Mouse (Mus musculus) hindbrain, embryonic 11.5 days (tissue): ENCODE measurements around the gene Prmt7. TPM values are rescaled to one million over a fixed set of nuclear protein-coding genes. Genes with fewer than 3 reads are reported as not detected.

Experiments used
- ATAC-seq: fragments of 200-750 bp; cut with Nextera tagmentation; 2 replicates; pipeline ENCODE4 v1.8.0; 2017; ENCODE audit warnings: mild to moderate bottlenecking, moderate TSS enrichment, moderate library complexity; ENCODE audit not compliant: low FRiP score
- DNase-seq: peaks from one replicate; pipeline ENCODE4 v3.0.0-alpha.2; 2015; ENCODE audit warnings: low spot score
- H3K27ac ChIP-seq: fragments of 300-500 bp; sonication (generic); 2 replicates; pipeline ENCODE4 v1.5.1; 2014; ENCODE audit warnings: mild to moderate bottlenecking, low read depth, low read length
- H3K27me3 ChIP-seq: fragments of 300-500 bp; sonication (generic); 2 replicates; pipeline ENCODE4 v1.6.1; 2014; ENCODE audit warnings: mild to moderate bottlenecking, low read length, moderate library complexity, mixed read lengths; ENCODE audit not compliant: control insufficient read depth, insufficient read depth
- H3K36me3 ChIP-seq: fragments of 300-500 bp; sonication (generic); 2 replicates; pipeline ENCODE4 v1.6.1; 2014; ENCODE audit warnings: mild to moderate bottlenecking, low read length, moderate library complexity, mixed read lengths; ENCODE audit not compliant: control insufficient read depth, insufficient read depth
- H3K4me1 ChIP-seq: fragments of 300-500 bp; sonication (generic); replicated peaks from 2 replicates; pipeline ENCODE4 v1.6.1; 2014; ENCODE audit warnings: low read length, mixed read lengths; ENCODE audit not compliant: control insufficient read depth, insufficient read depth
- H3K4me2 ChIP-seq: fragments of 300-500 bp; sonication (generic); replicated peaks from 2 replicates; pipeline ENCODE4 v1.6.1; 2014; ENCODE audit warnings: mild to moderate bottlenecking, low read depth, low read length
- H3K4me3 ChIP-seq: fragments of 300-500 bp; sonication (generic); 2 replicates; pipeline ENCODE4 v1.5.1; 2014; ENCODE audit warnings: low read depth, low read length
- H3K9ac ChIP-seq: fragments of 300-500 bp; sonication (generic); 2 replicates; pipeline ENCODE4 v1.6.1; 2014; ENCODE audit warnings: low read depth, low read length
- H3K9me3 ChIP-seq: fragments of 300-500 bp; sonication (generic); 2 replicates; pipeline ENCODE4 v1.6.1; 2016; ENCODE audit warnings: low read length; ENCODE audit not compliant: control insufficient read depth
- WGBS: fragments of 180-500 bp; shearing (Covaris S2); extraction: QIAGEN DNeasy Blood & Tissue Kit; methylation state at CpG from one replicate; pipeline ENCODE4 v1.1.7; 2014; 5-methylcytosine and 5-hydroxymethylcytosine counted together
- polyA plus RNA-seq: library from polyadenylated mRNA; unstranded; fragments of >200 nt; fragmentation: Nextera tagmentation; extraction: Ambion mirVana; gene quantifications from 2 replicates; pipeline ENCODE4 v1.2.1, GENCODE M21; 2014

Prmt7 gene
- polyA plus RNA-seq, 1 experiment from 2014 or later, result 55.1 TPM

- Histone ChIP-seq H3K9me3 (no peaks in the 10 kb centered on the region), H3K27me3 (no peaks in the 10 kb centered on the region), H3K4me3 (no peak overlapping the region), H3K36me3 (no peaks in the 10 kb centered on the region), H3K4me1 (no peaks in the 10 kb centered on the region), H3K27ac (no peak overlapping the region), H3K9ac (no peak overlapping the region), H3K4me2 (no peak overlapping the region)
- no peak for ATAC-seq
- 73% methylated on average over 1 of the region's 1 CpGs for WGBS
- no peak for DNase-seq
Measured at GRCm38 (mm10) chr8:106177594-106177993, 33.1 kb upstream of the Prmt7 start.

- DNase-seq, result no peak
- no peaks in the 10 kb centered on the region for H3K36me3 ChIP-seq
- H3K27ac ChIP-seq, result no peak overlapping the region
- H3K4me1 ChIP-seq, result no peaks in the 10 kb centered on the region
- no peak overlapping the region for H3K4me3 ChIP-seq
- no peaks in the 10 kb centered on the region for H3K27me3 ChIP-seq
- no peak overlapping the region for H3K9ac ChIP-seq
- no peak overlapping the region for H3K4me2 ChIP-seq
- 79% methylated on average over 2 of the region's 2 CpGs for WGBS
- no peak for ATAC-seq
- no peaks in the 10 kb centered on the region for H3K9me3 ChIP-seq
Measured at GRCm38 (mm10) chr8:106178428-106178827, 32.3 kb upstream of the Prmt7 start.

- Histone ChIP-seq H3K4me1 (no peaks in the 10 kb centered on the region), H3K9ac (no peak overlapping the region), H3K9me3 (no peaks in the 10 kb centered on the region), H3K27ac (no peak overlapping the region), H3K36me3 (no peaks in the 10 kb centered on the region), H3K27me3 (no peaks in the 10 kb centered on the region), H3K4me3 (no peak overlapping the region), H3K4me2 (no peak overlapping the region)
- DNase-seq (no peak), ATAC-seq (no peak)
- 88% methylated on average over 8 of the region's 8 CpGs for WGBS
Measured at GRCm38 (mm10) chr8:106185628-106186270, 25.0 kb upstream of the Prmt7 start.

GRCm38 (mm10) chr8:106186394-106186793 is 24.3 kb upstream of the Prmt7 start:
- H3K36me3 ChIP-seq, result no peaks in the 10 kb centered on the region

GRCm38 (mm10) chr8:106189162-106189561 is 21.6 kb upstream of the Prmt7 start:
- Histone ChIP-seq H3K27me3 (no peaks in the 10 kb centered on the region), H3K9me3 (no peaks in the 10 kb centered on the region), H3K27ac (no peak overlapping the region), H3K4me3 (no peak overlapping the region), H3K4me2 (no peak overlapping the region), H3K4me1 (no peaks in the 10 kb centered on the region), H3K9ac (no peak overlapping the region), H3K36me3 (no peaks in the 10 kb centered on the region)
- no peak for DNase-seq
- 90% methylated on average over 4 of the region's 4 CpGs for WGBS
- ATAC-seq, result no peak

More at GRCm38 (mm10) chr8:106186394-106186793, 24.3 kb upstream of the Prmt7 start:
- Histone ChIP-seq H3K9ac (no peak overlapping the region), H3K27me3 (no peaks in the 10 kb centered on the region), H3K9me3 (no peaks in the 10 kb centered on the region), H3K4me3 (no peak overlapping the region), H3K4me1 (no peaks in the 10 kb centered on the region), H3K4me2 (no peak overlapping the region), H3K27ac (no peak overlapping the region)
- DNase-seq (no peak), ATAC-seq (no peak)
- 93% methylated on average over 3 of the region's 3 CpGs for WGBS

GRCm38 (mm10) chr8:106191639-106192038 is 19.1 kb upstream of the Prmt7 start:
- H3K27me3 ChIP-seq, result no peaks in the 10 kb centered on the region
- H3K27ac ChIP-seq, result no peak overlapping the region
- no peak for ATAC-seq
- WGBS, result 92% methylated on average over 5 of the region's 5 CpGs
- no peaks in the 10 kb centered on the region for H3K4me1 ChIP-seq
- H3K4me3 ChIP-seq, result no peak overlapping the region
- no peaks in the 10 kb centered on the region for H3K9me3 ChIP-seq
- 0 out of 2 replicates have a peak, but pooled peaks cover 3% of the 10 kb centered on the region for H3K36me3 ChIP-seq
- no peak overlapping the region for H3K9ac ChIP-seq
- DNase-seq, result no peak
- H3K4me2 ChIP-seq, result no peak overlapping the region

GRCm38 (mm10) chr8:106193162-106193561 is 17.6 kb upstream of the Prmt7 start:
- Histone ChIP-seq H3K9ac (no peak overlapping the region), H3K27me3 (no peaks in the 10 kb centered on the region), H3K4me2 (no peak overlapping the region), H3K36me3 (peaks cover 3% of the 10 kb centered on the region; the same call in 1 of the 2 replicates), H3K9me3 (no peaks in the 10 kb centered on the region), H3K4me1 (no peaks in the 10 kb centered on the region), H3K4me3 (no peak overlapping the region), H3K27ac (no peak overlapping the region)
- ATAC-seq (no peak), DNase-seq (no peak)
- 90% methylated on average over 6 of the region's 6 CpGs for WGBS

GRCm38 (mm10) chr8:106194062-106194461 is 16.7 kb upstream of the Prmt7 start:
- H3K27ac ChIP-seq, result no peak overlapping the region
- ATAC-seq, result no peak
- WGBS, result 91% methylated on average over 5 of the region's 5 CpGs
- H3K4me3 ChIP-seq, result no peak overlapping the region
- no peaks in the 10 kb centered on the region for H3K4me1 ChIP-seq
- peaks cover 3% of the 10 kb centered on the region; the same call in 1 of the 2 replicates for H3K36me3 ChIP-seq
- no peaks in the 10 kb centered on the region for H3K27me3 ChIP-seq
- no peak overlapping the region for H3K4me2 ChIP-seq
- H3K9ac ChIP-seq, result no peak overlapping the region
- no peaks in the 10 kb centered on the region for H3K9me3 ChIP-seq
- DNase-seq, result no peak

- H3K9ac ChIP-seq, result no peak overlapping the region
- no peaks in the 10 kb centered on the region for H3K27me3 ChIP-seq
- no peak overlapping the region for H3K4me2 ChIP-seq
- H3K27ac ChIP-seq, result no peak overlapping the region
- no peaks in the 10 kb centered on the region for H3K4me1 ChIP-seq
- 34% methylated on average over 1 of the region's 1 CpGs for WGBS
- H3K9me3 ChIP-seq, result no peaks in the 10 kb centered on the region
- peaks cover 8% of the 10 kb centered on the region; the same call in 1 of the 2 replicates for H3K36me3 ChIP-seq
- peak; percentile 49 for DNase-seq
- H3K4me3 ChIP-seq, result no peak overlapping the region
- ATAC-seq, result no peak
Measured at GRCm38 (mm10) chr8:106198741-106199140, 12.0 kb upstream of the Prmt7 start.
